Mouse (Mus musculus): Measurements from ENCODE around the gene Trim14.
"Not testable (repeated sequence)": the region's sequence is repeated elsewhere in the genome, so short reads cannot be mapped to it uniquely, and the experiment has no call there.

- not testable (repeated sequence) for TF ChIP-seq EP300, CTCF (IDR thresholded peaks at IDR 0.05; ENCODE audit: low read depth)
Measured at GRCm38 (mm10) chr4:46580799-46581243, 44.9 kb upstream of the Trim14 start.
